Mouse (Mus musculus) bone marrow, adult 2 months (tissue): Measurements from ENCODE around the gene Setd1b. TPM values are rescaled to one million over a fixed set of nuclear protein-coding genes. Genes with fewer than 3 reads are reported as not detected.

Source experiments
- H3K27ac ChIP-seq: fragments of 200-500 bp; 2 replicates; pipeline ENCODE4 v1.5.1; 2012; ENCODE audit warnings: low read depth, mild to moderate bottlenecking, control low read depth, inconsistent platforms, low read length; ENCODE audit not compliant: control insufficient read depth, poor library complexity, insufficient read depth
- H3K4me1 ChIP-seq: fragments of 200-500 bp; 2 replicates; pipeline ENCODE4 v1.6.1; 2011; ENCODE audit warnings: low read length; ENCODE audit not compliant: control insufficient read depth, insufficient read depth
- H3K4me3 ChIP-seq: fragments of 200-500 bp; replicated peaks from 2 replicates; pipeline ENCODE3; 2011; ENCODE audit warnings: mild to moderate bottlenecking, low read depth, low read length, control low read depth; ENCODE audit not compliant: control insufficient read depth
- CTCF ChIP-seq: fragments of 200-500 bp; IDR thresholded peaks from 2 replicates; pipeline ENCODE4 v1.5.1; 2011; ENCODE audit warnings: low read length, control low read depth; ENCODE audit not compliant: control insufficient read depth, insufficient read depth
- POLR2A ChIP-seq: fragments of 200-500 bp; IDR thresholded peaks from 2 replicates; pipeline ENCODE4 v1.6.1; 2011; ENCODE audit warnings: low read depth, mild to moderate bottlenecking, control low read depth, low read length, borderline replicate concordance; ENCODE audit not compliant: control insufficient read depth
- WGBS: fragments of 180-500 bp; shearing (Covaris S2); methylation state at CpG from one replicate; pipeline ENCODE4 v1.1.7; 2018; 5-methylcytosine and 5-hydroxymethylcytosine counted together
- polyA plus RNA-seq: library from polyadenylated mRNA; stranded (reverse); fragments of >200 nt; gene quantifications from 2 replicates; pipeline ENCODE4 v1.2.4, GENCODE M21; 2011; ENCODE audit warnings: low replicate concordance; ENCODE audit not compliant: missing spikeins, insufficient read depth, insufficient read length

The Setd1b gene
- polyA plus RNA-seq, 1 experiment: 34.2 TPM

- Histone ChIP-seq H3K4me3 (no peak overlapping the region), H3K27ac (peak overlapping the region; percentile 98; the same call in 1 of the 2 replicates), H3K4me1 (peaks cover 7% of the 10 kb centered on the region; the same call in 1 of the 2 replicates)
- TF ChIP-seq CTCF (no peak), POLR2A (no peak)
- 81% methylated on average over 9 of the region's 9 CpGs for WGBS
Measured at GRCm38 (mm10) chr5:123130030-123130813, 11.8 kb upstream of the Setd1b start.

- peaks cover 5% of the 10 kb centered on the region; the same call in 1 of the 2 replicates for H3K4me1 ChIP-seq
- no peak overlapping the region for H3K27ac ChIP-seq
- no peak overlapping the region for H3K4me3 ChIP-seq
- WGBS: 64% methylated on average over 5 of the region's 5 CpGs
- TF ChIP-seq POLR2A: no peak
- TF ChIP-seq CTCF: no peak
Measured at GRCm38 (mm10) chr5:123130814-123131148, 11.2 kb upstream of the Setd1b start.

DNA sequence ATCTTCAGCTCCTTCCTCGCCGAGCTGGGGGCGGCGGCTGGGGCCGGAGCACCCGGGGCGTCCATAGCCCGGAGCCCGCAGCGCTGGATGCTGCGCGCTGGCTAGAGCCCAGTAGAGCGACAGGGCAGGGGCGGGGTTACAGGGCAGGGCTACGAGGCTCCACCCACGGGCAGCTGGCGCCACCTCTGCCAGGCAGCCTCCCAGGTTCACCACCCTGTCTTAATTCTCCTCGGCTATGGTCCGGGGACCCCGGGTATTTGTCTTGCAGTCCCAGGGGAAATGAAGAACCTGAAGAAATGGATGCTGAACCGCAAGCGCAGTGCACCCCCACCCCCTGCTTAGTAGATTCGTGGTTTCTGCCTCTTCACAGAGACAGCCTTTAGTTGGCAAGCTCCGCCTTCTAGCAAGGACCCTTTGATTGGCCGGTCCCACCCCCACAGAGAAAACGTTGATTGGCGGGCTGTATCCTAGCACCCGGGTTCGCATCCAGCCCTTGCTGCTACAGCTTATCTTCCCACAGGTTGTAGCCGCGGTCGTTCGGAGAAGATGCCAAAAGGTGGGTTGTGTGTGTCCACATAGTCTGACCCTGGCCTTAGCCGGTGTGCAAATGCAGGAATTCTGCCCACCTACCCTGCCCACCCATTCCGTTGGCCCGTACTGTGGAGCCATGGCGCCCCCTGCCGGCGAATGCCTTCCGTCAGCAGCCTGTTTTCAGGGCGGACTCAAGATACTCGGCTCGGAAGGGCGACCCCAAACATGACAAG, 9.5 kb upstream of the Setd1b start, which contains the start of gene Rhof:
Gene Rhof, minus strand, starts transcription at position 385 of the 764 bp plus-strand sequence.
- Histone ChIP-seq H3K4me1 (peaks cover 3% of the 10 kb centered on the region; the same call in 1 of the 2 replicates), H3K27ac (peak within 1 kb of the TSS; percentile 57), H3K4me3 (peak within 1 kb of the TSS; percentile 69)
- 1% methylated on average over 44 of the region's 44 CpGs for WGBS
- TF ChIP-seq CTCF (peak; percentile 94), POLR2A (peak; percentile 61; the same call in 1 of the 2 replicates)

- WGBS: 24% methylated on average over 18 of the region's 18 CpGs
- Histone ChIP-seq H3K4me1 (peaks cover 3% of the 10 kb centered on the region; the same call in 1 of the 2 replicates), H3K27ac (peak overlapping the region; percentile 57), H3K4me3 (peak overlapping the region; percentile 69)
- TF ChIP-seq CTCF (peak; percentile 100), POLR2A (0 out of 2 replicates have a peak, but pooled peaks have one; percentile 34)
Measured at GRCm38 (mm10) chr5:123133083-123133783, 8.8 kb upstream of the Setd1b start.

DNA sequence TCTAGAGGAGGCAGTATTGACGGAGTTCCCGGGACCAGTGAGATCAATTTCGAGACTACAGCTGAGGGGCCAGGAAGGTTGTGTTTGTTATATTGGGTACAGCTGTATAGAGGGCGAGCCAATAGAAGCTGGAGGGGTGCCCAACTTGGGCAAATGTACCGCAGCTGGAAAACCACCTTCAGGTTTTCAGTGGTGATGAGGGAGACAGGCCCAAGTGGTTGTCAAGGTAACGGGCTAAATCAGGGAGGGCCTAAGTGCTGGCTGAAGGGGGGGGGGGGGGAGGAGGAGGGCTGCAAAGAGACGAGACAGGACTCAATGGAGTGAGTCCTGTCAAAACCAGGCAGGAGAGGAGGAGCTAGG, 8.2 kb upstream of the Setd1b start:
- no peak overlapping the region for H3K27ac ChIP-seq
- peaks cover 3% of the 10 kb centered on the region; the same call in 1 of the 2 replicates for H3K4me1 ChIP-seq
- no peak overlapping the region for H3K4me3 ChIP-seq
- TF ChIP-seq CTCF (no peak), POLR2A (no peak)
- 48% methylated on average over 7 of the region's 7 CpGs for WGBS

GRCm38 (mm10) chr5:123134186-123134874, 7.7 kb upstream of the Setd1b start:
- Histone ChIP-seq H3K4me1 (peaks cover 3% of the 10 kb centered on the region; the same call in 1 of the 2 replicates), H3K27ac (peak overlapping the region; percentile 21), H3K4me3 (no peak overlapping the region)
- TF ChIP-seq POLR2A: no peak
- TF ChIP-seq CTCF: no peak
- WGBS: 42% methylated on average over 13 of the region's 13 CpGs

DNA sequence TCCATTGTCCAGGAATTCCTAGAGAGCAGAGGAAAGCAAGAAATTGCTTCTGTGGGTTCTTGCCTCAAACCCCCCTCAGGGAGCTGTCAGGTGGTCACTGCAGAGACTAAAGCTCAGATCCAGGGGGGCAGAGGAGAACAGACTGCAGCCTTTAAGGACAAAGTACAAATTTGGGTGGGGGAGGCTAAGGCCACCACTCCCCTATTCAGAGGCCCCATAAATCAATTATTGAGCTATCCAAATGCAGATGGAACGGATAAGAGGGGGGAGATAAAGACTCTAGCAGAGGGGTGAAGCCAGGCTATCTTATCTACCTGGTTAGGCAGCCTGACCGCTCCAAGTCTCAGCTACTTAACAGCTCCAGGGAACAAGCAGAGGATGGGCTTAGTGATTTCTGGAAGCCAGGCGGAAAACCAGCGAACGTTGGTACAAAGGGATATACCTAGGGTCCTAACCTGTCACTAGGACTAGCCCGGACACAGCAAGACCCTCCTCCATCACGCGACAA, 7.1 kb upstream of the Setd1b start:
- no peak for TF ChIP-seq POLR2A
- no peak for TF ChIP-seq CTCF
- Histone ChIP-seq H3K4me3 (no peak overlapping the region), H3K4me1 (peaks cover 3% of the 10 kb centered on the region; the same call in 1 of the 2 replicates), H3K27ac (no peak overlapping the region; the same call in 1 of the 2 replicates)
- WGBS: 77% methylated on average over 8 of the region's 8 CpGs
